Mouse (Mus musculus): ENCODE measurements around the gene Fam117a.

GRCm38 (mm10) chr11:95343180-95343579 lies 6.4 kb downstream of the Fam117a start:
- no peak for TF ChIP-seq POLR2A (IDR thresholded peaks at IDR 0.05; ENCODE audit: extremely low read depth, insufficient read depth, low read length)
- TF ChIP-seq CTCF (IDR thresholded peaks at IDR 0.05; ENCODE audit: low read depth, low read length), result no peak
